Mouse (Mus musculus) lung, adult 2 months (tissue): ENCODE results near the gene Eps8l1.

Experiments
- CTCF ChIP-seq: fragments of 200-500 bp; IDR thresholded peaks from 2 replicates; pipeline ENCODE4 v1.5.1; 2011; ENCODE audit warnings: mild to moderate bottlenecking, low read length, control low read depth; ENCODE audit not compliant: insufficient read depth
- POLR2A ChIP-seq: fragments of 200-500 bp; IDR thresholded peaks from 2 replicates; pipeline ENCODE4 v1.6.1; 2011; ENCODE audit warnings: low read depth, mild to moderate bottlenecking, control low read depth, low read length, borderline replicate concordance; ENCODE audit errors: extremely low read depth

- no peak for TF ChIP-seq CTCF
- TF ChIP-seq POLR2A, result no peak
Observed at GRCm38 (mm10) chr7:4449211-4449610, 11.3 kb upstream of the Eps8l1 start.
